12 mouse cellular contexts compared by ENCODE assay signal in the genomic region with DNA sequence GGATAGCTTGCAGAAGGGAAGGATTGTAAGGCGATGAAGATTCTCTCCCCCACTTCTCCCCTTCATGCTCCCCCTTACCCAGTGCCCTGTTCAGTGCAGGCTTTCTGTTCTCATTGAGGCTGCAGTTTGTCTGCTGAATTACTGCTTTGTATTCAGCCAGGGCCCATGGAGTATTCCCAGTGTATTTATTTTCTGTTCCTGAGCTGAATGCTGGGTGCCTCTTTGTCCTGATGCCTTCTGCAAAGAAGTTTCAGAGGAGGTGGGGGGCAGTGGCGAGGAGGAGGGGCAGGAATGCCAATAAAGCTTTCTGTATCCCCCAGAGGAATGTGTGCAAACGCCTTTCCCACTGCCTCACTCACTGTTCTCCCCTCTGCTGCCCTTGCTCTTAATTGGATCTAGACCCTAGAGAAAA.
DNase-seq lines count a peak whose midpoint lies in the region; ATAC-seq and TF ChIP-seq lines count a peak whose summit lies in the region.
"Had no signal": no experiment of that assay in that cellular context is flagged by ENCODE, and none has a peak within 500 bp of the region (broad histone marks: within the 10 kb centered on the region; RNA-seq: fewer than 3 reads in every experiment).

No protein-coding gene starts in this region.

- intact Hi-C loops in gastrocnemius, postnatal 36 days (cut with DNase I): no loop called here

- no peaks in the 10 kb centered on the region for H3K27me3 ChIP-seq in hindbrain, embryonic 12.5 days

- no peak for TF ChIP-seq CTCF in brain, embryonic 14.5 days (IDR thresholded peaks at IDR 0.05; ENCODE audit: borderline replicate concordance, extremely low read depth, insufficient read depth, insufficient read length)

- 6% methylated on average over 3 of the region's 3 CpGs for WGBS in hindbrain, embryonic 12.5 days

- no peaks in the 10 kb centered on the region for H3K36me3 ChIP-seq in hindbrain, embryonic 12.5 days

- peaks cover 12% of the 10 kb centered on the region for H3K4me1 ChIP-seq in hindbrain, embryonic 12.5 days

- no peaks in the 10 kb centered on the region for H3K9me3 ChIP-seq in hindbrain, embryonic 12.5 days (replicated peaks)

- DNase-seq in brain, embryonic 14.5 days (ENCODE audit: low read depth): peak; percentile 95
- peak; percentile 62 for DNase-seq in embryo, embryonic 11 days
- DNase-seq in mesoderm, embryonic 11.5 days (ENCODE audit: low read depth, low spot score): peak; percentile 66
- DNase-seq in kidney, postnatal 4 days: no peak
- no peak for DNase-seq in urinary bladder, postnatal 10 days (ENCODE audit: low spot score)
- no peak for DNase-seq in gastrocnemius, postnatal 36 days
- no peak for DNase-seq in liver
- DNase-seq: adrenal gland, postnatal 36 days; heart, postnatal 4 days; liver, postnatal 0 days; thymus, postnatal 4 days had no signal

- H3K27ac ChIP-seq in hindbrain, embryonic 12.5 days: peak overlapping the region; percentile 73

- no peak overlapping the region for H3K9ac ChIP-seq in hindbrain, embryonic 12.5 days
- H3K9ac ChIP-seq: liver, postnatal 0 days had no signal

- no peak overlapping the region for H3K4me3 ChIP-seq in hindbrain, embryonic 12.5 days

- peak; percentile 94 for ATAC-seq in hindbrain, embryonic 12.5 days (ENCODE audit: low FRiP score)
- ATAC-seq: liver, postnatal 0 days had no signal

- TF ChIP-seq POLR2A in brain, embryonic 14.5 days (IDR thresholded peaks at IDR 0.05; ENCODE audit: borderline replicate concordance, extremely low read depth, insufficient read depth, insufficient read length, poor library complexity, severe bottlenecking): no peak

- 0 out of 2 replicates have a peak overlapping the region, but pooled peaks have one; percentile 6 for H3K4me2 ChIP-seq in hindbrain, embryonic 12.5 days (replicated peaks)

Comparison
In these comparisons a context has a peak if more than half of its experiments do, and no peak if none do; other contexts are left out.
1. DNase-seq: peak in brain, embryonic 14.5 days (single experiment), embryo, embryonic 11 days (single experiment) and mesoderm, embryonic 11.5 days (single experiment); none in kidney, postnatal 4 days (0 of 2), urinary bladder, postnatal 10 days (single experiment), gastrocnemius, postnatal 36 days (0 of 2) and liver (single experiment).